Mouse (Mus musculus): ENCODE data around the gene Gm906. TPM values are rescaled to one million over a fixed set of nuclear protein-coding genes. Genes with fewer than 3 reads are reported as not detected.
"Not testable (repeated sequence)": the region's sequence is repeated elsewhere in the genome, so short reads cannot be mapped to it uniquely, and the experiment has no call there.

Gm906 gene
- total RNA-seq (2022): not detected

DNA sequence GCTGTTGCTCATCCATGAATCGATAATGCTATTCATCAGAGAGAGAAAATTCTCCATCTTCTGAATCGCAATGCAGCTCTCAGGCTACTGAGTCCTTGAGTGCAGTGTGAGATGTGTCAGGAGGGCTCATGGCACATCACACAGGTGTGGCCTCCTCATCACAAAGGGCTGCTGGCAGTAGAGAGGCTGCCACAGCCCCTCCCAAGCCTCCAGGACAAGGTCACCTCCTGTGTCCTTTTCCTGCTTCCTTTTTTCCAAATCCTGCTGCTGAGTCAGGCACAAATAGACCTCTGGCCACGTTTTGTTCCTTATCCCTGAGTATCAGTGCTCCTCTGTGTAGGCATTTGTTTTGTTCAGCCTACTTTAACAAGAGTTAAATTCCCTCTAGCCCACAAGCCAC, at the start of gene Gm906:
TSS of gene Gm906 (minus strand) at position 101 of the 400 bp plus-strand sequence.
- not testable (repeated sequence) for DNase-seq (ENCODE audit: low spot score in 2 of 2)

DNA sequence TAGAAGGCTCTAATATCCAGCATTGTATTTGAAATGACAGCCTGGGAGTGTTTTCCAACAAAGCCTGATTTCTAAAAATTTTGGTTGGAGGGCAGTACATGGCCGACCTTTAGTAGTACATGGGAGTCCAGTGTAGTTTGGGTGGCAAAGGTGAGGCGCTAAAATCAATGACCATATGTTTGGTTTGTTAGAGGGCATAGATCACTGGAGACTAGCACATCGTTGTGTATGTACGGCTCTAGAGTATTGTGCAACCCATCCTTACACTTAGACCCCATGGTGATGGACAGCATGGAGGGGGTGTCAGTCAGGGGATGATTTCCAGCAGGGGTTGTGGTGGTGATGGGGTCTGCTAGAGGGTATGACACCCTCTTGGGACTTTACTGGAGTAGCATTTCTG, 33.2 kb upstream of the Gm906 start:
- not testable (repeated sequence) for DNase-seq (ENCODE audit: low spot score in 2 of 2)

DNA sequence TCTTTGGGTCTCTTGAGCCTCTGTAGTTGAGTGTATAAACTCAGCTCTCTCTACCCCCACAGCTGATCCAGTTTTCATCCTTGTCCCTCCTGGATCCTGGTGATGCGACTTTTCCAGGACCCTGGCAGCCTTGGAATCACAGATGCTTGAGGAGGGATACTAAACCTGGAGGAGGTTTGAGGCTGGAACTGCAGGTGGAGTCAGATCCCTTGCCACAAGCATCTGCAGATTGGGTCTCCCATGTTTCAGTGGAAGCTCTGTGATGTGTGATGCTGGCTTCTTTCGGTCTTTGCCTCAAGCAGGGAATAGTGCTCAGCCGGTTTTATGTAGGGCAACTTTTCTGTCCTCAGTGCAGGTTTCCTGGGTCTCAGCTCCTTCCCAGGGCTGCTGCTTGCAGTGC, 13.6 kb downstream of the Gm906 start:
- no peak for DNase-seq (ENCODE audit: low spot score in 2 of 2)

DNA sequence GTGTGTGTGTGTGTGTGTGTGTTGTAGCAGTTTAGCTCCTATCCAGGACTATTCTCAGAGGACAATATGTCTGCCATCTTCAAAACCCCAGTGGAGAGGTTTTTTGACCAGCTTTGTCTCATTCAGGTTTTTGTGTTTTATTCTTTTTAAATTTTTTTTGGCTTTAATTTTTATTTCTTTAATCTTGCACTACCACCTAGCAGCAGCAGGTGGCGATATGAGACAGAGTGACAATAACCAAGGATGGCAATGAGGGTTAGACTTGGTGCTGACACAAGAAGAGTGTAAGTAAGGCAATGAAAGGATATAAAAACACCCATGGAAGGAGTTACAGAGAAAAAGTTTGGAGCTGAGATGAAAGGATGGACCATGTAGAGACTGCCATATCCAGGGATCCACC, 38.3 kb downstream of the Gm906 start:
- DNase-seq (ENCODE audit: low spot score in 2 of 2): peak in 1 of 2 experiments; percentile 2

DNA sequence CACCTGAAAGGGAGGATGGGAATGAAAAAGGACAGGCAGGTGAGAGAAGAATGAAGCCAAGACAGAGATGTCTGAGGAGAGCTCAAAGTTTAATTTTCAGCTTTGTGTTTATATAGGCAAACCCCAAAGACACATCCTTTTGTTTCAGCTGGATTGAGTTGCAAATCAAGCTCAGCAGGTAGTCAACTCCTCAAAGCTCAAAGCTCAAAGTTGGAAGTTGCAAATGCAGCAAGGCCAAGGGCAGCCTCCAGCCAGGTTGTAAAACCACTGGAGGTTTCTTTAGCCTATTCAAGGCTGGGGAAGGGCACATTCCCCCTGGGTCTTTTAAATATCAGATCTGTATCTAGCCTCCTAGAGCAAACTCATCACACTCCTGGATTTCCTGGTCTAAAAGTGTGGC, 39.9 kb downstream of the Gm906 start:
- not testable (repeated sequence) for DNase-seq (ENCODE audit: low spot score in 2 of 2)

DNA sequence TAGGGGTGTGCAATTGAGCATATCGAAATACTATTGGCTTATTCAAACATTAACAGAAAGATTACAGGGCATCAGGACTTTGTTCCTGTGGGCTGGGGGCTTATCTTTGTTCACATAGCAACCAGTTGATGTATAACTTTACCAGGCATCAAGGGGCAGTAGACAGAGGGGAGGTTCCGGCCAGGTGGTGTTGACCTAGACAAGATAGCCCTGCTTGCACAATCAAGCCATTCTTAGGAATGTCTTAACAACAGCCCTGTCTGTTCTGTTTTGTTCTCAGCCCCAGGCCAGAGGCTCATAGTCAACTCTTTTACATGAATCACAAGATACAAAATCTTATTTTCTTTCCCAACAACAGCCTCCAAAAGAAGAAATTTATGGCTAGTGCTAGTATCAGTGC, 40.5 kb downstream of the Gm906 start:
- DNase-seq (ENCODE audit: low spot score in 2 of 2): not testable (repeated sequence)

DNA sequence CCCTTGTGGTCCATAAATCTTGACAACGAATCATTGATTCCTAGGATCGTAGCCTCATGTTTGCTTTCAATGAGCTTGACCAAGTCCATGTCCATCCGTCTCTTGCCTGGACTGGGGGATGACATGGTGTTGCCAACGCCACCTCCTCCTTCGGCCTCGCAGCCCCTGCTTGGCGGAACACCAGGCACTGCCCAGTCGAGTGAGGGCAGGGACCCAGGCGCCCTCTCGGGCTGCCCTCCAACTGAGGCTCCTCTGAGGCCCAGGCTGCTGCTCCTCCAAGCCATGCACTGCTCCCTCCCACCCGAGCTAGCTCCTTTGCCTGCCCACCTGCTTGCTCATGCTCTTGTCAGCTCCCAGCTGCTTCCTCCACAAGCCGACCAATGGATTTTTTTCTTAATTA, 42.1 kb downstream of the Gm906 start:
- no peak for DNase-seq (ENCODE audit: low spot score in 2 of 2)

DNA sequence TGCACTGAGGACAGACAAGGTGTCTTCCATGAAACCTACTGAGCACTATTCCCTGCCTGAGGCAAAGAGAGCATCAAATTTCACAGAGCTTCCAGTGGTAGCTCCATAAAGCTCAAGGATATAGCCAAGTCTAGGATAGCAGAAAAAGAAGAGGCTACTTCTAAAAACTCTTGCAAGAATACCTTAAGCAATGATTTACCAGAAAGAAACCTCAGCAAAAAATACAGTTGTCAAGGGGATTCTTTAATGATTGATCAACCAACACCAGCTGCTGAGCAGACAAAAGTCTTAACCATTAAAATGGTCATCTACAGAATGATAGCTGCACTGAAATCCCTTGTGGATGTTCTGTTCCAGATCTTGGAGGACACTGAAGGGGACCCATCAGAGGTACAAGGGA, 53.3 kb downstream of the Gm906 start:
- not testable (repeated sequence) for DNase-seq (ENCODE audit: low spot score in 2 of 2)

Small RNA genes within 50 kb of the gene (microRNA-seq; reads per million reads assigned to microRNA genes)
- 0 reads per million in 2 experiments for gene Gm24017

Other genes with a start within 250 kb of the Gm906 start
- gene Fbxw17, start 167.6 kb upstream of the Gm906 start, total RNA-seq (2022): 10 to 100 TPM; 12.8 to 16.6 (median 15.0) TPM
- gene Gm47429, start 193.6 kb upstream of the Gm906 start, total RNA-seq (2022): not detected
- gene Nutm2, start 217.0 kb upstream of the Gm906 start, total RNA-seq (2022): not detected